Mouse (Mus musculus) left cerebral cortex, postnatal 4 days (tissue): ENCODE data around the gene Stim1. TPM values are rescaled to one million over a fixed set of nuclear protein-coding genes. Genes with fewer than 3 reads are reported as not detected.
"Not testable (repeated sequence)": the region's sequence is repeated elsewhere in the genome, so short reads cannot be mapped to it uniquely, and the experiment has no call there.

Experiments used
- DNase-seq: peaks from one replicate; pipeline ENCODE4 v3.0.0-alpha.2; 2022
- intact Hi-C: fragments of 180-260 bp; cut with DNase I; formaldehyde crosslinking; loops from one replicate; pipeline ENCODE4 v1.15.1; 2025
- total RNA-seq, 2 experiments: library from RNA; stranded (reverse); gene quantifications; 2 replicates each; pipeline ENCODE4 v1.2.3; 2021

The Stim1 gene
- total RNA-seq, 2 experiments from 2014 or later: 43.5 to 45.7 TPM

DNA sequence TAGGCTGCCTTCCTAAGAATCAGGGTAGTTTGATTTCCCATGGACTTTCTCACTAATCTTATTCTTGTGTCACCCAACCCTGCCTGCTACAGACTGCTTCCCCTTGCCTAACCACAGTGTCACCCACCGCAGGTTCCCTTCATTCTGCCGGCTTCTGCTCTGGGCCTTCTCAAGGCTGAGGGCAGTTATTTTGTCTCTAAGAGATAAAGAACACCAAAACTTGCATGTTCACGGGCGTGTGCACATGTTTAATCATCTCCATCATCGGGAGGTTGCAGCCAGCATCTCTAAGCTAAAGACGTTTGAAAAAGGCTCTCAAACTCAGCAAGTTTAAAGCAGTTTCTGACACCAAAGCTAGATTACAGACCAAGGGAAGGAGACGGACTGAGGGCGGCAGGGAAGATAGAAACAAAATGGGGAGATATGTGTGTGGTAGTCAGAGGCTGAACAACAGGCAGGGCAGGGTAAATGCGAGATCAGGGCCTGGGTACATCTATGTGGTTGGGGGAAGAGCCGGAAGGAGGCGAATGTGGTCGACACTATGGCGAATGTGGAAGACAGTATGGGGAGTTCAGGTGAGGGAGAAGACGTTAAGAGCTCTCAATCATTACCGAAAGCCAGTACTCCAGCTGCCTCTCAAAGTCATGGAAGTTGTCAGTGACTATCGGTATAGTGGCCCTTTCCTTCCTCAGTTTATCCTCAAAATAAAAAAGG lies 18.8 kb upstream of the Stim1 start:
- intact Hi-C loops: no loop called here

DNA sequence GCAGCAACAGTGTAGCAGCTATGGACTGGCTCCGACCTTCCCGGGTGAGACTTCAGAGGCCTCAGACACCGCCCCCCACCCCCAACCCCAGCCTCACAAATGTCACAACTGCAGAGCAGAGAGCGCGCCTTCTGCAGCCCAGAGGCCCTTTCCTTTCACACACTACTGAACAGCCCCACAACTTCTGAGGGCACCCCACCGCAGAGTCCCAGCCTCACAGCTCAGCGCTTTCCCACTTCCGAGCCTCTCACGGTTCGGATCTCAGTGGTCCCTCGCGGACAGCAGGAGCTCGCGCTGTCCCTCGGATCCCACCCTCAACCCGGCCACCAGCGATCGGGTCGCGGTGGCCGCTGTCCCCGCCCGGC lies 18.1 kb upstream of the Stim1 start:
- DNase-seq: peak; percentile 44
- intact Hi-C loops: no loop called here

More for the DNA sequence above, 18.8 kb upstream of the Stim1 start:
- DNase-seq: no peak

DNA sequence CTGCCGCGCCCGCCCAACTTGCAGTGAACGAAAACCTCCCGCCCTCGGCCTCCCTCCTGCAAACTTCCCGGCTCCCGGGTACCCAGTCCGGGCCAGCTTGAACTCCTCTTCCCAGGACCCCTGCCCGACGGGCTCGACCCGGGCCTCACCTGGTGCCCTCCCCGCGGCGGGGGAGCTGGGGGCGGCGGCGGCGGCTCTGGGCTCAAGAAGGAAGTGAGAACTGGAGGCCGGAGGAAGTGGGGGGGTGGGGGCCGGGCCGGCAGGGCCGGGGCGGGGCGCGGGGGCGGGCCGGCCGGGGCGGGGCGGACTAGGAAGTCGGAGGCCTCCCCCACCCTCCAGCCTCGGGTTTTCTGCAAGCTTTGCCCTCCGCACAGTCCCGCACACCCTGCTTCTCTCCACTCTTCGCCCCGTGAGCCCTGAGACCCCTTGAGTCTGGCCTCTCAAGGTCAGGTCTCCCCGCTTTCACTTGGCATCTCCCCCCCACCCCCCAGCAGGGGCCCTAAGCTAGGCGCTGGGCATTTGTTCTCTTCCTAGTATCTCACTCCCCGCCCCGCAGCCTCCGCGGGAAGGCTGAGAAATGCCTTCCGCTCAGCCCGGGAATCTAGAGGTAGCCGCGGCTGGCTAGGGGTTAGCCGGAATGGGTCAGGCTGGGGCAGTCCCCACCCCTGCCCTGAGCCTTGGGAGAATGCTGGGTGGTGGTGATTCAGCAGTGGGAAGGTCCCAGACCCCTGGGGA lies 17.5 kb upstream of the Stim1 start:
- intact Hi-C loops: no loop called here
- peak; percentile 74 for DNase-seq

DNA sequence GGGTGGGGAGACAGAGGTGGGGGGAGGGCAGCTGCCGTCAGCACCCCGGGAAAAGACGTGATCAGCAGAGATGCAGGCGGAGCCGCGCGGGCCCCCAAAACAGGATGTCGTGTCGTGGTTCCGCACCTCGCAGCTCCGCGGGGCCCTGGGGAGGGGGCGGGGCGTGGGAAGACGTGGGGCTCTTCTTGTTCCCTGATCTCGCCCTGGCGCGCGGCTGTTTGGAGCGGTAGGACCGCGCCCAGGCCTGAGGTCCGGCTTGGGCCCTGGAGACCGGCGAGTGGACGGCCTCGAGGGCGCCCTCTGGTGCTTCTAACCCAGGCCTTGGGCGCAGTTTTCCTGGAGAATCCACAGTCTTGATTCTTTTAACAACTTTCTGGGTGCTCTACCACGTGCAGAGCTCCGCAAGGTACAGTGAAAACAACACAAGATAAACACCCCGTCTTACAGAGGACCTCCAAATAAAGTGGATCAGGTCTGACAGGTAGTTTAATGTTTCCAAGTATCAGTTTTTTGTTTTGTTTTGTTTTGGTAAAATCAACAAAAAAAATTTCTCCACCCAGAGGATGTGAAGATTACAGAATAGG lies 16.9 kb upstream of the Stim1 start:
- DNase-seq: peak; percentile 88
- intact Hi-C loops: no loop called here

DNA sequence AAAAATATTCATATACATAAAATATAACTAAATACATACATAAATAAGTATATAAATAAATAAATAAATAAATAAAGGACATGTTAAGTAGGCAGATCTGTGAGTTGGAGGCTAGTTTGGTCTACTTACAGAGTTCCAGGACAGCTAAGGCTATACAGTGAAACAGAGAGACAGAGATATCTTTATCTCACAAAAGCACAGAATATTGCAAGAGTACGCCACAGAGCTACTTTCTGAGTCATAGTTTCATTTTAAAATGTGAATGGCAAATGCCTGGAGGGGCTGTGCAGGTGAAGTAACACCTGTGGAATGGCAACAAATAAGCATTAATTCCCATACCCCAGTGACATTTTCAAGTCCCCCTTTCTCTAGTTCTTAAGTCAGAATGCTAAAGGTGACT lies 14.0 kb upstream of the Stim1 start:
- intact Hi-C loops: no loop called here
- DNase-seq: no peak

DNA sequence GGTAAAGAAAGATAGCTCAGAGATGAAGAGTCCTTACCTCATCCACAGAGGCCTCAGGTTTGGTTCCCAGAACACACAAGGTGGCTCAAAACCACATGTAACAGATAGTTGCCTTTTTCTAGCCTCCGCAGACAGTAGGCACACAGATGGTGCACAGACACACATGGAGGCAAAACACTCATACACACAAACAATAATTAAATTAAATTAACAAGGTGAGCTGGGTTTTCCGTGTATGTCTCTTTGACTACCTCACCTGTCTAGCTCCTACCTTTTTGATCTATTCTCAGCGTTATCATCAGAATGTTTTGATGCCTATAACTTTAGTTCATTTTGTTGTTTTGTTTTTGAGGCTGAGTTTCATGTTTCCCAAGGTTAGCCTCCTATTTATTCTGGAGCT lies 11.7 kb upstream of the Stim1 start, which contains the start of gene Rhog:
TSS of gene Rhog (minus strand) at position 101 of the 400 bp plus-strand sequence.
- no peak for DNase-seq
- intact Hi-C loops: no loop called here

DNA sequence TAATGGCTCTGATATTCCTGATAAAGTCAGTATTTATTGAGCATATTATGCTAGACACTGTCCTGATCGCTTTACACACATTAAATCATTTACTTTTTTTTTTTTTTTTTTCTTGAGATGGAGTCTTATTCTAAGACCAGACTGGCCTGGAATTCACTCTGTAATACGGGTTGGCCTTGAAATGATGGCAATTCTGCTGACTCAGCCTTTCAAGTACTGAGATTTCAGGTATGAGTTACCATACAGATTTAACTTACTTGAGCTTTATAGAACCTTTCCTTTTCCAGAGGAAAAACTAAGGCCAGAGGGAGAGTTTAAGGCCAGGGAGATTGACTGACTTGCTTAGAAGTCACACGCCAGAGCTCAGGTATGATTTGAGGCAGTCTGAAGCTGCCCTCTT lies 11.0 kb upstream of the Stim1 start:
- intact Hi-C loops: no loop called here
- DNase-seq: no peak

DNA sequence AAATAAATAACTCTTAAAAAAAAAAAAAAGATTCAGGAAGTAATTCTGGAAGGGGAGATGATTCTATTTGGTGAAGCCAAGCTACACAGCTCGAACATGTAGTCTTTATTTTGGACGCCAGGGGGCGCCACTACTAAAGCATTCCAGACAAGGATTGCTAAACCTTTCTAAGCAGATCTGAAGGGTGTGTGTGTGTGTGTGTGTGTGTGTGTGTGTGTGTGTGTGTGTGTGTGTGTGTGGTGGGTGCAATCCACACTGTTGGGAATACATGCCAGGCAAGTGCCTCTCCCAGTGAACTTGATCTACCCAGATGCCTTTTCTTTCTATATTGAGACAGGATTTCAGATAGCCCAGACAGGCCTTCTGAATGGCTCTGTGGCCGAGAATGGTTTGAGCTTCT lies 9.4 kb upstream of the Stim1 start:
- intact Hi-C loops: no loop called here
- DNase-seq: peak; percentile 83

DNA sequence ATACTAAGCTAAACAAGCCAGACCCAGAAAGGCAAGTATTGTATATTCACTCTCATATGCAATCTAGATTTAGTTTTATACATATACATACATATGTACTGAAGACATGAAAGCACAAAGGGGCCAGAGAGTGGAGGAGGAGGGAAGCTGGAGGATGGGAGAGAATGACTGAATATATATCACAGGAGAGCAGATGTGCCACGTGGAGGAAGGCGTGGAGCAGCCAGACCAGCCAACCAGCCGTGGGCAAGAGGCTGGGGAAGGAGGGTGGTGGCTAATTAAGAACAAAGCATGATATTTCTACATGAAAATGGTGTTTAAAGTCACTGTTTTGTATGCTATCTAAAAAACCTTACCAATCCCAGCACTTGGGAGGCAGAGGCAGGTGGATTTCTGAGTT lies 8.9 kb upstream of the Stim1 start:
- DNase-seq: no peak

DNA sequence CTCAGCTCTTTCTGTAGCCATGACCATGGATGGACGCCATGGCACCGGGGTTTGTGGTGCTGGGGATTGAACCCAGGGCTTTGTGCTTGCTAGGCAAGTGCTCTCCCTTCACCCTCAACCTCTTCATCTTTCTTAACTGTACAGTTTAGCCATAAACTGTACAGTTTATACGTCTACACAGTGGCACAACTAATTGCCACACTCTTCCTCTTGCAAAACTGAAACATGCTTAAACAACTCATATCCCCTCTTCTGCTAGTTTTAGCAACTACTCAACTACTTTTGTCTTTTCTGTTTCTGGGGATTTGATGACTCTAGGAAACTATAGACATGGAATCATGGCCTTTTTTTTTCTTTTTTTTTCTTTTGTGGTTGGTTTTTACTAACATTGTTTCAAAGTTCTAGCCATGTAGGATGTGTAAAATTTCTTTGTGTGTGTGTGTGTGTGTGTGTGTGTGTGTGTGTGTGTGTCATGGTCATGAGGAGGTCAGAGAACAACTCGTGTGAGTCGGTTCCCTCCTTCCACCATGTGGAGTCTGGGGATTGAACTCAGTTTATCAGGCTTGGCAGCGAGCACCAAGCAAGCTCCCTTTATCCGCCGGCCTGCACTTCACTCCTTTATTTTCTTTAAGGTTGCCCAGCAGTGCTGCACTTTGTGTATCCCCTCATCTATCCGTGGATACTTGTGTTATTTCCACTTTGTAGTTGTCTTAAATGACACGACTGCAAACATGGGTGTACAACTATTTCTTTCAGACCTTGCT lies 7.7 kb upstream of the Stim1 start:
- intact Hi-C loops: no loop called here
- no peak for DNase-seq

More for the DNA sequence above, 8.9 kb upstream of the Stim1 start:
- intact Hi-C loops: no loop called here

DNA sequence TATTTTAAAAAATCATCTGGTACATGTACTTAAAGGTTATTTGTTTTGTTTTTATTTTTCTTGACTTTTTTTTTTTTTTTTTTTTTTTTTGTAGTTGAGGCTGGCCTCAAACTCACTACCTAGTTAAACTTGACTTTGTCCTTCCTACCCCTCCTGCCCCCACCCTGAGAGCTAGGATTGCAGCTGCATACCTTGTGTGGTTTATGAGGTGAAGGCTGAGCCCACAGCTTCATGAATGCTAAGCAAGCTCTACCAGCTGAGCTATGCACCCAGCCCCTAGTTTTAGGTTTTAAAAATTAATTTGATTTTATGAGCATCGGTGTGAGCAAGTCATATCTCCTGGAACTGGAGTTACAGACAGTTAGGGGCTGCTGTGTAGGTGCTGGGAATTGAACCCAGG lies 7.1 kb upstream of the Stim1 start:
- intact Hi-C loops: no loop called here
- no peak for DNase-seq

DNA sequence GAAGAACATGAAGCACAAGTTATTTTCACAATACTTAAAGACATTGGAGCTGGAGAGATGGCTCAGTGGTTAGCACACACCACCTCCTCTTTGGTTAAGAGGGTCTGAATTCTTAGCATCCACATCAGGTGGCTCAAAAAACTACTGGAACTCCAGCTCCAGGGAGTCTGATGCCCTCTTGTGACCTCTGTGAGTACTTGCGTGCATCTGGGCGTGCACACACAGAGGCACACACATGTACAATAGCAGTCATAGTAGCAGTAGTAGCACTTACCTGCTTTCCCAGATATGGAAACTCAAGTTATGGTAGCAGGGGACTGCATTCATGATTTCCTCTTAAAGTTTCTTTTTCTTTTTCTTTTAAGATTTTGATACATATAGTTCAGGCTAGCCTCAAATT lies 4.6 kb upstream of the Stim1 start:
- intact Hi-C loops: no loop called here
- DNase-seq: no peak

DNA sequence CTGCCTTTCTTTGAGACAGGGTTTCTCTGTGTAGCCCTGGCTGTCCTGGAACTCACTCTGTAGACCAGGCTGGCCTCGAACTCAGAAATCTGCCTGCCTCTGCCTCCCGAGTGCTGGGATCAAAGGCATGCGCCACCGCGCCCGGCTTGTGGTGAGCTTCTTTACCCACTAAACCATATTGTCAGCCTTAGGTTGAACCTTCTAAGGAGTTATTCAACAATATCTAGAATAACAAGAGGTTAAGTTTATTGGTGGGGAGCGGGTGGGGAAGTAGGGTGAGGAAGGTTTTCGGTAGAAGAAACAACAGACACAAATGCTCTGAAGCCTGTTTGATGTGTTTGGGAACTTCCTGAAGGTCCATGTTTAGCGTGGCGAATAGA lies 1.6 kb upstream of the Stim1 start:
- intact Hi-C loops: loop anchor here (5.0 kb wide), 1 partner anchor 151 kb away; no protein-coding TSS in a partner anchor
- not testable (repeated sequence) for DNase-seq

DNA sequence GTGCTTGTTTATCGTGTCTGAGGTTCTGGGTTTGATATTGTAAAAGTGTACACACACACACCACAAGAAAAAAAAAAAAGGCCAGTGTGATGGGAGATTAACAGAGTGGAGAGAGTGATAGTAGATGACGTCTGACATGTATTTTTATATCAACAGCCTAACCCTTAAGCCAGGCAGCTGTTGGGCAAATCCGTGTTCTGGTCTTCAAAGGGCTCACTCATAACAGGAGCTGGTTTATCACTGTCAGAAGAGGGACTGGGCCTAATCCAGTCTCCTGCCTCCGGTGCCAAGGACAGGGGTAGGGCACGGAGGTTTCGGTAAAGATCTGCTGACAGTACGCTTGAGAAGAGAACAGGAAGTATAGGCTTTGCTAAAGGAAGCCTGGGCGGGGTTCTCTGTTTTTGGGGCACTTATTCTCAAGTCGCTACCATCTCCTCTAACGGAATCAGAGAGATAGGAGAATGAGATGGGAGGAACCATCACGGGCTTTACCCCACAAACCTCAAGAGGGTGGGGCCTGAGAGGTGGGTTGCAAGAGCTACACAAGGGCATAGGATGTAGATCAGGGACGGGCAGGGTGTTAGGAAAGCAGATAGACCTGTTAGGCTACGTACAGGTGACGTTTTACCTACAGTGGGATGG lies 1.1 kb upstream of the Stim1 start:
- intact Hi-C loops: loop anchor here (5.0 kb wide), 1 partner anchor 151 kb away; no protein-coding TSS in a partner anchor
- no peak for DNase-seq

DNA sequence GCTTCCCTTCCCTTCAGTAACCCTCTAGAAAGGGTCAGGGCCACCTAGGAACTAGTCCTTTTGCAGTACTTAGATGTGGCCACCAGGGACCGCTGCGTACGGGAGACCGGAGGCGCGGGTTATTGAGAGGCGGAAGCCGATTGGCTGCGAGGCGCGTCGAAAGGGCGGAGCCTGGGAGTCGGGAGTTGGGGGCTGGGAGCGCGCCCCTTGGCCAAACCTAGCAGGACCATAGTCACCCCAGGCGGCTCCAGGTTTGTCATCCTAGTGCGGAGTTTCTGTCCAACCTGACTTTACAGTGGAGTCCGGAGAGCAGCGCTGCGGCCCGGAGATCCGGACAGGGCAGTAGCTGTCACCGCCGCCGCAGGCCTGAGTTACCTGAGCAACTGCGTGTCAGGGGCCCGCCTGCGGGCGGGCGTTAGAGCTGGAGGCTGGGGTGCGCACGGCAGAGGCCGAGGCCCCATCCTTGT lies 460 bp upstream of the Stim1 start:
- DNase-seq: peak; percentile 97
- intact Hi-C loops: loop anchor here (5.0 kb wide), 1 partner anchor 150 kb away; no protein-coding TSS in a partner anchor

DNA sequence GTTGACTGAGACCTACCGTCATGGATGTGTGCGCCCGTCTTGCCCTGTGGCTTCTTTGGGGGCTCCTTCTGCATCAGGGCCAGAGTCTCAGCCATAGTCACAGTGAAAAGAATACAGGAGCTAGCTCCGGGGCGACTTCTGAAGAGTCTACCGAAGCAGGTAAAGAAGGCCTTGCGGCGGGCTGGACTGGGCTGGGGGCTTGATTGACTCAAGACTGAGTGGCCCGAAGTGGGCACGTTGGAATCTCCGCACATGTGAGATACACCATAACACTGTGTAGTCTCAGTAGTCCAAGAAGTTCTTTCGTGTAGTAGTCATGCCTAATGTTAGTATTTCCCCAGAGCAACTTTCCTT lies 766 bp downstream of the Stim1 start:
- intact Hi-C loops: loop anchor here (5.0 kb wide), 1 partner anchor 149 kb away; no protein-coding TSS in a partner anchor
- DNase-seq: no peak

DNA sequence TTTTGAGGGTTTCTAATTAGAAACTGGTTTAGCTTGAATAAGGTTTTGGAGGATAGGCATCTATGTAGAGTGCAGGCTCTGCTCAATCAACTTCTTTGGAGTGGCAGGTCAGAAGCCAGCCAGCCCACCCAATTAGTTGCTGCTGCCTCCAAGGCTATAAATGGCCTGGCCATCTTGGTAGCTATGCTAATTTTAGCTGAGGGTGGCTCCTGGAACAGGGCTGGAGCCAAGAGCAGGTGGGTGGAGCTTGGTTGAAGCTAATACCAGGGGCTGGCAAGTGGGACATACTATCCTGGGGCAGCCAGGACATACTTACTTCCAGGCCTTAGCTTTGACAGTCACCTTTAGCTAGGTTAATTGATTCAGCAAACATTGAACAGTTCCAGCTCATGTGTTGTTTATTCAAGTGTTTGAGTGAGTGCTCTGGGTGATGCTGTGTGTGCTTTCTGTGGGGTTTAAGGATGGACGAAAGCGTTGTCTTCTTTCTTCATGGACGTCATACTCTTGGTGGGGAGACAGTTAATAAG lies 4.9 kb downstream of the Stim1 start:
- intact Hi-C loops: no loop called here
- DNase-seq: no peak

DNA sequence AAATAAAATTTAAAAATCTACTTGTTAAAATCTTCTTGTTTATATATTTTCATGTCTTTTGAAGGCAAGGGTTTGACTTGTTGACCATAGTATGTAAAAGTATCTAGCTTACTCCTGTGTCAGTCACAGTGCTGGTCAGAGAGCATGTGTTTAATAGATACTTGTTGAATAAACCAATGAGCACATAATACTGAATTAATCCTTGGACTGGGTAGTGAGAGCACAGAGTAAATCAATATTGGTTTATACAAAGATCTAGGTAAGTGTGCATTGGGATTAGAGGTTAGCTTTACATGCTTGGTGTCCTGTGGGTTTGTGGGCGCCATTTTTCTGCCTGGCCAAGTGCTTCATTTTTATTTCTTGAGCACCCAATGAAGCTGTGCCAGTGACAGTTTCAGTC lies 13.8 kb downstream of the Stim1 start:
- intact Hi-C loops: no loop called here
- DNase-seq: no peak

DNA sequence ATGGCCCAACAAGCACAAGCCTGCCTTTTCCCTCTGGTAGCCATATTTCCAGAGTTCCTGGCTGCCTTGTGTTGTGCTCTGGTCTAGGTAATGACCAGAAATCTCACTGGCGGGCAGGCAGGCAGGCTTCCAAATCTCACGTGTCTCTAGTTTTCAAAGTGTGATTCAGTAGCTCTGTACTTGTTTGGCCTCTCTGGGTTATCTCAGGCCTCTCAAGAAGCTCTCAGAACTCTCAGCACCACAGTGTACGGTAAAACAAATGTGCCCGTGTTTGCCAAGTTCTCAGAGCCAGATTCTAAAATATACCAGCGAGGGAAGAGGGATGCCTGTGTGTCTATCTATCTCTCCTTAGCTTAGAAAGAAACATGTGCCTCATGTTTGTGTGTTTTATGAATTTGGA lies 14.7 kb downstream of the Stim1 start:
- intact Hi-C loops: no loop called here
- DNase-seq: no peak

DNA sequence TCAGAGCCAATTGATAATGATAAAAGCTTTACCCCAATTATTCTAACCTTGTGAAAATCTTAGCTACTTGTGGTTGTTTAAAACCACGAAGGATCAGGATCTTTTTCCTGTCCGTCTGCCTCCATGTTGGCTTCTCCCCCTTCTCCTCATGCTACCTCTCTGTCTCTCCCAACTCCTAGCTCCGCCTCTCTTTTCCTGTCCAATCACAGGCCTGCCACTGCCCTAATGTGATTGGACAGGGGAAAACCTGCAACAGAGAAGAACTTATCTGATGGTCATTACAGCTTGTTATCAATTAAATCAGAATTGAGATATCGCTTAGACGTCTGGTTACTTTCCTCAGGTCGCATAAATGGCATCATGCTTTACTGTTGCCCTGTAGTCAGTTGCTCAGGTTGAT lies 21.9 kb downstream of the Stim1 start:
- intact Hi-C loops: no loop called here
- DNase-seq: no peak
